Mouse (Mus musculus) mesoderm, embryonic 11.5 days (tissue): ENCODE measurements at regions not wholly inside any gene's neighbourhood (a gene's known extent, or its start where the extent isn't known, plus 50 kb on each side); places are given as distances from the start of the nearest gene placed in this dataset.

Source experiments
- DNase-seq: peaks from one replicate; pipeline ENCODE4 v3.0.0-alpha.2; 2012; ENCODE audit warnings: low read depth, low spot score

DNA sequence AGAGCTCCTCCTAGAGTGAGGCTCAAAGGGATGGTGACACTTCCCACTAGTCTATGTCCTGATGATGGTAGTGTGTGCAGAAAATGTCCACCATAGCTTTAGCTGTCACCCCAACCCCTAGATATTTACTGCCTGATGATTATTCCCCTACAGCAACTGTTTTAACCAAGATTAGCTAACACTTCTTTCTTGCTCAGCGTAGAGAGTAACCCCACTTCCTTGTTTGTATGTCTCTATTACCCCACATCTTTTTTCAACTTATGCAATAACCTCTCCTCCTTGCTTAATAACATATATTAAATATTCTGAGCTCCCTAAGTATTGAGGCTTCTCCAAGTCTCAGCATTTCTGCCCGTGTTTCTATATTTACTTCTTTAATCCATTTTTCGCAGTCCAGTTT lies 404.2 kb upstream of the Cntn3 start:
- DNase-seq, result no peak

DNA sequence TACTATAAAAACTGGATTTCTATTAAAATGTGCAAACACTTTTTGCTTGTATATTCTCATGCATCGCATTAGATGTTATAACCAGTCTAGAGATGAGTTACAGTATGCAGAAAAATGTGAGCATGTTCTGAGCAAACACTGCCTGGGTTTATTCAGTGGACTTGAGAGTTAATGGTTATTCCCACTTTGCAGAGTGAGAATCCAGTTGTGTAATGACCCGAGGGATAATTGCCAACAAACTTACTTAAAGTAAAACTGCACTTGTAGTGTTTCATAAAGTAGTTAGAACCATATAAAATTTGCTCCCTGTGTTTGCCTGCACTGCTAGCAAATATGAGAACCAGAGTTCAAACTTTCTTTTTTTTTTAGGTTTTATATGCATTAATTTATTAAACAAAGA lies 450.4 kb upstream of the Cntn3 start:
- DNase-seq, result no peak

DNA sequence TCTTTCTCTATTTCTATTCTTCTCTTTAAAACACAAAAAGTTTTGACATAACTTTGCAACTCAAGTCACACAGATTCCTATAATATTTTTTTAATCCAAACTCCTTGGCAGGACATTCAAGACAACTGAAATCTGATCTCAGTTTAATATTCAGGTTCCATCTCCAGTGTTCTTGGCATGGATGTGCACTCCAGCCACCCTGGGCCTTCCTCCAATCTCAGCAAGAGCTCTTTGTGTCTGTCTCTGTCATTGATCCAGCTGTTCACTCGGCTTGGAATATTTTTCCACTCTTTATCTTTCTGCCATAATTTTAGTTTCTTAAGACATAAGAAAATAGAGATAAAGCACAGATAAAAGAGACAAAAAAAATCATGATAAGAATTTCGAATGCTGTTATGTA lies 451.1 kb upstream of the Cntn3 start:
- DNase-seq, result no peak

DNA sequence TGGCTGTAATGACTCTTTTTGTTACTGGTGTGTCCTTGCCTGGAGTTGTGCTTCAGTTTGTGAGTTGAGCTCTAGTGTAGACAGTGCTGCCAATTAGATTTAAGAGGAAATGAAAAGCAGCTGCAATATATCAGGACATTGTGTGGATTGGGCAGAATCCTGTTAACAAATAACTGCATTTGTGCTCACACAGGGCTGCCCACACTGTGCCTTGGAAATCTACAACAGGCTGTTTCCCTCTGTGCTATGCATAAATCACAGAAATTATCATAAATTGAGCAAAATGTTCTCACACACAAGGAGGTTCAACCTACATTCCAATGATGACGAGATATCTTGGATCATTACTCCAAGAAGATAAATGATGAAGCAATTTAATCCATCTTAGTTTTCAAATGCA lies 455.2 kb upstream of the Cntn3 start:
- no peak for DNase-seq

DNA sequence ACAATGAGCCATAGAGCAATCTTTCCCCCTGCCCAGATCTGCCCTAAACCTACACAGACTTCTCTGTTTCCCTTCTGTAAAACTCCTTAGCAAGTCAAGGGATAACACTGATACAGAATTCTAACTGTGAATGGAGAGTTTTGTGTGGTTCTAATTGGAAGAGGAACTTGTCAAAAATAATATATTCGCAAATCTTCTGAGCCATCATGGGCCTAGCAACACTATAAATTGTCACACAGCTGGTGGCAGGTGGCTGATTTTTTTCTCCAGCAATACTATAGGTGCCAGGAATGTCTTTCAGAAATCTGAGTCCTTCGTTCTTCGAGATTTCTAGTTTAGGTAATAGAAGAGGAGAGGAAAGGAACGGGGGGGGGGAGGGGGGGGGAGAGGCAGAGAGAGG lies 460.5 kb upstream of the Cntn3 start:
- DNase-seq, result no peak

DNA sequence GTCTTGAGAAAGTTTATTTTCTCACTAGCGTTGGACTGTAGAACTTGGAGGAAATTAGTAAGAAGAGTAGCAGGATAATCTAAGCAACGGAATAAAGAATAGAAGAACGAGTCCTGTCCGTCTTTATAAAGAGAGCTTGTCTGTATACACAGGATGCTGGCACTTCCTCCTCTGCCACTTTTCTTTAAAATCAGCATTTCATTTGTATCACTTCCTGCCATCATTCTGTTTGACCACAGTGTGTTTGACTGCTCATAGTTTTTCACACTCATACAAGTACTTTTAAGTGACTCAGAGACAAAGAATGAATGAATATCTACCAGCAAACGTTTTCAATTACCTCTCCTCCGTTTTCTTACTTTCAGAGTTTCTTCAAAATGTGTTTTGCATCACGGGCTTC lies 461.0 kb upstream of the Cntn3 start:
- DNase-seq, result no peak

GRCm38 (mm10) chr6:103060591-103060990 lies 449.8 kb upstream of the Chl1 start:
- DNase-seq, result no peak

- DNase-seq, result no peak
Measured at GRCm38 (mm10) chr6:103106189-103106588, 404.2 kb upstream of the Chl1 start.

DNA sequence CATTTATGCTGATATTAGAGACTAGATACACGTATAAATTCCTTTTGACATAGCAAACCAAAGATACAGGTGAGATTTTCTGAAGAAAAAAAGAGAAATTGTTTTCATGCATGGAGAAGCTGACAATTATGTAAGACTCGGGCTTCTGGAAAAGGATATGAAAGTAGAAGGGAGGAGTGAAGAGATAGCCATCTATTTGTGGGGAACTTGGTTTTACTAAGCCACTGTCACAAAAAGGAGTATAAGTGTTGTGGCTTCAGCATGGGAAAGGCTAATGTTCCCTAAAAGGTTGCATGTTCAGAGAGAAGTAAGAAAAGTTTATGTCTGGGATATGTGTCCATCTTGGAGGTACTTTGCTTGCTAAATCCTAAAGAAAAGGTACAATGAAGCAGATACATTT lies 390.8 kb upstream of the Chl1 start:
- DNase-seq, result no peak

- DNase-seq, result no peak
Measured at GRCm38 (mm10) chr6:103140851-103141250, 369.5 kb upstream of the Chl1 start.

- DNase-seq, result no peak
Measured at GRCm38 (mm10) chr6:103177851-103178250, 332.5 kb upstream of the Chl1 start.

- DNase-seq, result no peak
Measured at GRCm38 (mm10) chr6:103183355-103183754, 327.0 kb upstream of the Chl1 start.

GRCm38 (mm10) chr6:103196838-103197237 lies 313.5 kb upstream of the Chl1 start:
- no peak for DNase-seq

GRCm38 (mm10) chr6:103201605-103202004 lies 308.8 kb upstream of the Chl1 start:
- peak; percentile 48 for DNase-seq

GRCm38 (mm10) chr6:103209202-103209601 lies 301.2 kb upstream of the Chl1 start:
- peak; percentile 43 for DNase-seq

- DNase-seq, result peak; percentile 58
Measured at GRCm38 (mm10) chr6:103213160-103213559, 297.2 kb upstream of the Chl1 start.

DNA sequence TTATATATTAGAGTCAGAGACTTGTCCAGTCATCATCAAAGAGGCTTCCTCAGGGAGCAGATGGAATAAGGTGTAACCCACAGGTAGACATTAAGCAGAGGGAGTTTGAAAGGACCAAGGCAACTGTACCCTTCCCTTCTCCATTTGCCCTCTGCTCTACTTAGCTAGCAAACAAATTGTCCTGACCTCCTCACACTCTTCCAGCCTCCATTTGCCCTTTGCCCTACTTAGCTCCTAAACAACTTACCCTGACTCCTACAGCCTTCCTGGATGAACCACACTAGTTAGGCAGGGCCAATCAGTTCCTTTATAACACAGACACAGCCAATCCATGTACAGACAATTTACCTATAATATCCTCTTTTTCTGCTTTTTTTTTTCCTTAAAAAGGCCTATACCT lies 273.5 kb upstream of the Chl1 start:
- DNase-seq, result no peak

DNA sequence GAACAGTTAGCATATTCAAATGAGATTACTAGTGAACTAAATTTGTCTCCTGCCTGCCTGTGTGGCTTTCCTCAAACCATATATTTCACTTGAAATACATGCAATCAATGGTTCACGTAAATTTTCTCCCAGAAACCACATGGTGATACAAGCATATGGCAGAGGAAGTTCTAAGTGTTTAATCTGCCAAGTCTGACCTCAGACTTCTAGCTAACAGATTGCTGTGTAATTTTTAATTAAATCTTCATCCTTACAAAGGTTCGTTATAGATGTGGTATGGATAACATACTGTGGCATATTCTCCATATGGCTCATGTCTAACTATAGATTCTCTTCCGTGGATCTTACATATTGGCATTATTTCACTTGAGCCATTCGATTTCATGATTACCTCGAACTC lies 241.4 kb upstream of the Chl1 start:
- no peak for DNase-seq

GRCm38 (mm10) chr6:103272216-103272615 lies 238.2 kb upstream of the Chl1 start:
- DNase-seq, result no peak

GRCm38 (mm10) chr6:103275071-103275470 lies 235.3 kb upstream of the Chl1 start:
- no peak for DNase-seq

DNA sequence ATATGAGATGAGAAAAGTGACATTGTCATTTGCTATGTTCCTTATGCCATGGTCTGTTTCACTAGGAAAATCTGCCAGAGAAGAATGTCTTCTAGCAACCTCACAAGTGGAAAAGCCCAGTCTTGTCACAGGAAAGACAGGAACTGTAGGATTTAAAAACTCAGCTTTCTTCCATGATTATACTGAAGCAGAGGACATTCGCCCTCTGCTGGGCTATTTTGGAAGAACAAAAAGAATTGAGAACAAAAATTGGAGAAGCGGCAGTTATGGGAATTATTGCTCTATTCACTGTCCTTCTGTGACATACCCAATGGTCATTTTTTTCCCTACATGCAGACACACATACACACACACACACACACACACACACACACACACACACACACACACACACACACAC lies 234.9 kb upstream of the Chl1 start:
- peak; percentile 57 for DNase-seq

DNA sequence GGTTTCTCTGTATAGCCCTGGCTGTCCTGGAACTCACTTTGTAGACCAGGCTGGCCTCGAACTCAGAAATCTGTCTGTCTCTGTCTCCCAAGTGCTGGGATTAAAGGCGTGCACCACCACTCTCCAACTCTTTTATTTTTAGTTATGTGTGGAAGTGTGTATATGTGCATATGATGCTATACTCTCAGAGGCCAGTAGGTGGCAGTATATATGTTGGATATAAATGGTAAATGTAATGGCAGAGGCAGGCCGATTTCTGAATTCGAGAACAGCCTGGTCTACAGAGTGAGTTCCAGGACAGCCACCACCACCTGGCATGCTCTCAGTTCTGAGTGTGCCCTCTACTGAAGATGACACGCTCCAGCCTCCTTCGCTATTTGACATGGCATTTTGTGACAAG lies 214.4 kb upstream of the Chl1 start:
- no peak for DNase-seq

- DNase-seq, result peak; percentile 61
Measured at GRCm38 (mm10) chr6:103306420-103307249, 203.8 kb upstream of the Chl1 start.

DNA sequence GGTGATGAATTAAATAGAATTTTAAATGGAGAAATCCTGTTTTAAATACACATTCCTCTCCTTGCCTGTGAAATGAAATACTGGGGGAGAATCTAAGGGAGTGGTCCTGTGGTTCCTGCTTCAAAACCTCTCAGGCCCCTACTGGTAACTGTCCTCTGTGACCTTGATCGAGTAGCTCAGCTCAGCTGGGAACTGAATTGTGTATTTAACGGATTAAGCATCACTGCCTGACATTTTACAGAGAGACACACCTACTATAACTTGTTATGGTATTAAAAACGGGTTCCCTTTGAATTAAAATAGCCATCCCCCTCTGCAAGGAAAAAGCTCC lies 203.2 kb upstream of the Chl1 start:
- DNase-seq, result no peak
